Mouse (Mus musculus): ENCODE data around the gene Rnf213. TPM values are rescaled to one million over a fixed set of nuclear protein-coding genes. Genes with fewer than 3 reads are reported as not detected.
A peak's percentile ranks its signal among the peaks of the same experiment; 100 is the strongest.

The Rnf213 gene
- polyA plus RNA-seq, 2 experiments from 2014 or later, result 43.2 to 52.8 TPM

- ATAC-seq, result no peak
Observed at GRCm38 (mm10) chr11:119515823-119516676, 123.2 kb downstream of the Rnf213 start.

DNA sequence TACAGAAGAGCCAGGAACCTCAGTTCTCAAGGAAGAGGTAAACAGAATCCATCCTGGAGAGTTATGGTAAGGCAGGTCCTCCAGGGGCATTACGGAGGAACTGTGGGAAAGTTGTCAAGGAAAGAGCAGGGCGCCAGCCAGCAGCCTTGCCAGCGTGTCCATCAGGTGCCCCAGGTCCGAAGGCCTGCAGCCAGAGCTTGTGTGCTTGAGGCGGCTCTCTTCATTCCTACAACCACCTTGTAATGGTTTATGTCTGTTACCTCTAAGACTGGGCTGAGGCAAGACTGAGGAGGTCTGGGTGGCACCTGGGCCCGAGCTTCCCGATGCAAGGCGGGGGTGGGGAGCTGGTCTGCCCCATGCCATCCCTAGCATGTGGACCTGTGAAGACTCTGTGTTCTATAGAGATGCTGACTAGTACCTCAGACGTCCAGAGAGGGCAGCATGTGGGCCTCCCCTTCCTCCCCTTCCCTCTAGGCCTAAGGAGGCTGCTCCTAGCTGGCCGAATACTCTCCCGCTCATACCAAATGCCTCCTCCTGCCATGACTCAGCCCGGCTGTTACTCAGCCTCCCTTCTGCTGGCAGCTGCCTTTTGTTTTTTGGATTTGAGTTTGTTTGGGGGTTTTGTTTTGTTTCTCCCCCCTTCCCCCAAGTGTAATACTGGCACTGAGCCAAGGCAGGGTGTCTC lies 123.9 kb downstream of the Rnf213 start:
- no peak for ATAC-seq

GRCm38 (mm10) chr11:119519387-119519786 lies 126.5 kb downstream of the Rnf213 start:
- no peak for ATAC-seq

DNA sequence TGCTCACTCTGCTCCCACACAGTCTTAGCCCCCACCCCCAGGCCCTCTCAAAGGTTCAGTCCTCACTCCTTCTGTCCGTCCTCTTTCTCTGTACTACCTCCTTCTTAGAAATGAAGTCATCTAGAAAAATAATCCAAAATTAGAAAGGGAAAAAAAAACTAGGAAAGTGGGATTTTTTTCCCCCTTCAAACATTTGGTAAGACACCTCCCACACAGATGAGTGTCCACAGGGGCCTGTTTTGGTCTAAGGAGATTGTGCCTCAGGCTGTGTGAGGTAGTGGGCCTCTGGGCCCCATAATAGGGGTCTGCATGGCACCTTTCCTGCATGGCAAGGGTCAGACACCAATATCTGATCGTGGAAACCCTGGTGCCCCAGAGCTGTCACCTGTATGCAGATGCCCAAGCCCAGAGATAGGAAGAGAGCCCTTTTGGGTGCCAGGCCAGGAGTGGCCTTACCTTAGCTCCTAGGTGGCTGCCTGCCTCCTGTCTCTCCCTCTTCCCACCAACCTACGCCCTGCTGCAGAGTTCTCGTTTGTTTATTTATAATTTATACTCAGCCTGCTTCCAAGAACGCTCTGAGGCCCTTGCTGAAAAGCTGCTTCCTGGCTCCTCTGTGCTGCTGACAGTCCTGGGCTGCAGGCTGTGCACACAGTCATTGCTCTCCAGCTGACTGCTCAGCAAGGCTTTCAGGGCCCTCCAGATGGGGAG lies 127.3 kb downstream of the Rnf213 start:
- ATAC-seq, result no peak

- ATAC-seq, result no peak
Observed at GRCm38 (mm10) chr11:119520713-119521063, 127.8 kb downstream of the Rnf213 start.

DNA sequence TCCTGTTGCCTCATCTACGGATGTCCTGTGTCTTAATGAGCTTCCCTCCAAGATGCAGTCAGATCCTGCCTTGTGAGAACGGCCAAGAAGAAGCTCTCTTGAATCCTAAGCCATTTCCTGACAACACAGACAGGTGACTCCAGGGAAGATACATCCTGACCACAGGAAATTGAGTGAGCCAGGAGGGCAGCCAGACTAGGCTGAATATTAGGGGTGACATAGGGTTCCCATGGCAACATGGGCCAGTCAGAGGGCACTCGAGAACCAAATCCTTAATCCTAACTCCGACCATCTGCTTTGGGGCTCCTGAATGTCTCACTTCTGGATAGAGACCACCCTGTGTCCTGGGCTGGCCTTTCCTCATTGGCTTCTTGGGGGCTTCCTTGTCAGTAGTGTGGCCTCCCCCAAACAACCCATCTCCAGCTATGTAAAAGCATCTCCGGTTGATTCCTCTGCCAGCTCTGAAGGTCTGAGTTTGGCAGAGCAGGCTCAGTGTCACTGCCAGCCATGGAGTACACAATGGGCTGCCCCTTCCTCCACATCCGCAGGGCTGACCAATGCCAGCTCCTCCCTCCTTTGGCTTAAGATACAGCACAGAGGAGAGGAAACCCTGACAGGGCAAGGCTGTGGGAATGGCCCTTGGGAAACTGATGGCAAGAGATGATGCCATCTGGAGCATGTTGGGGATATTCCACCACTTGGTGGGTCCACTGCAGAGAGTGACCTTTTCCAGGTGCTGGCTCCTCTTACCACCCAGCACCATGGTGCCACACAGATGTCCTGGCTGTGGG lies 129.2 kb downstream of the Rnf213 start:
- no peak for ATAC-seq

GRCm38 (mm10) chr11:119522779-119523178 lies 129.9 kb downstream of the Rnf213 start:
- ATAC-seq, result no peak

- ATAC-seq, result no peak
Observed at GRCm38 (mm10) chr11:119523392-119523791, 130.5 kb downstream of the Rnf213 start.

GRCm38 (mm10) chr11:119524545-119524949 lies 131.6 kb downstream of the Rnf213 start:
- peak; percentile 86 for ATAC-seq

DNA sequence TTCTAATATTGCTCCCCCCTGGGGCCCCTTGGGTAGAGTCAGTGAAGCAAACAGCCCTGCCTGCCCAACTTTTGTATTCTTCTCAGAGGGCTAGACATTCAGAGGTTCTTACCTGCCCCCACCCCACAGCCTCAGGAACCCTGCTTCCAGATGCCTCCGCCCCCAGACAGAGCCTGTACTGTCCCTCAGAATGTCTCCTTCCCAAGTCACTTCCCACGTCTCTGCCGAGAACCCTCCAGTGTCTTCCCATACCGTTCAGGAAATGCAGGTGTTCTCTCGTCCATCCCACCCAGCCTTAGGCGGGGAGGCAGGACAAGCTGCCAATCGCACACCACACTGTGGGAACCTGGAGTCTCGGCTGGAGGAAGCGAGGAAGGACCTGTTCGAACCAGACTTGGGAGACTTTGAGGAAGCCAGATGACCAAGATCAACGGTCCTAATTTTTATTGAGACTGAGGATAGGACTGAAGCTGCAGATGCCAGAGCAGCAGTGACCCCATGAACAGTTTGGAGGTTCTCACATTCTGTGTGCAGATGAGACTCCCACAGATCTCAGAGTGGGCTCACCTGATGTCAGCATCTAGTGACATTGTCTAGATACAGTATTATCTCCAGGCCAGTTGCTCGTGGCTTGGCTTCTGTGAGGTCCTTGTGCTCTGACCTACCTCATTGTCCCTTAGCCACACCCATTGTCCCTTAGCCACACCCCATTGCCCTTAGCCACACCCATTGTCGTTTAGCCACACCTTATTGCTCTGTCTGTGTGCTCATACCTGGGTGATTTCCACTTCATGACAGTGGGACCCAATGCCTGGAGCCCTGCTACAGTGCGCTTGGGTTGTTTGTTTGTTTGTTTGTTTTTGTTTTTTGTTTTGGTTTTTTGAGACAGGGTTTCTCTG lies 133.4 kb downstream of the Rnf213 start:
- ATAC-seq, result no peak

DNA sequence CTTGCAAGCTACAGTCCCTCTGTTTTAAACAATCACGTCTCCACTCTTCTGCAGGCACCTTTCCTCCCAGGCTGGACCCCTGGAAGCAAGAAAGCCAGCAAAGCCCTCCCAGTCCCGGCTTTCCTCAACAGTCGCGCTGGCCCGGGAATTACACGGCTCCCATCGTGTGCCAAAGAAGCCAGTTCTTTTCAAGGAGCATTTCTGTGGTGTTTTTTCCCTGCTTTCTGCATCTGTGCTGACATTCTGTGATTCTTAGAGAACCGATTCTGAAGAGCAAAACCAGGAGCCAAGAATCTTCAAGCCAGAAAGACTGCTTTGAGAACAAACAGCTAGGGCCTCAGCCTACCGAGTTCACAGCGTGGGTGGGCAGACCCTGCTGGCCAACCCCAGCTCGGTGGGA lies 136.0 kb downstream of the Rnf213 start:
- no peak for ATAC-seq

GRCm38 (mm10) chr11:119532460-119532859 lies 139.6 kb downstream of the Rnf213 start:
- ATAC-seq, result no peak

DNA sequence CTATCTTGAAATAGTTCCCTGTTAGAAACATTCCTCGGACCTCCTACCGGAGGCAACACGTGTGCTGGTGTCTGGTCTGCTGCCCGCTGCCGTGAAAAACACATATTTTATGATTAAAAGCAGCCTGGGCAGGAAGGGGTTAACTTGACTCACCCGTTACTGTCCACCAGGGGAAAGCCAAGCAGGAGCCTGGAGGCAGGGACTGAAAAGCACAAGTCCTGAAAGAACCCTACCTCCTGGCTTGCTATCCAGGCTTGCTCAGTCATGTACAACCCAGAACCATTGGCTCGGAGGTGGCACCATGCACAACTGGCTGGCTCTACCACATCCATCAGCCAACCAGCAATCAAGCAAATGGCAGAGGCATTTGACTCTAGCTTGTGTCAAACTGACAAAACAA lies 140.8 kb downstream of the Rnf213 start:
- ATAC-seq, result no peak

Other genes starting within 250 kb of the Rnf213 start
- under 1 TPM; 0.75 to 0.78 TPM for gene Tbc1d16, start 164.6 kb upstream of the Rnf213 start, polyA plus RNA-seq (2017; shearing (Covaris generic))
- gene Ccdc40, start 164.5 kb upstream of the Rnf213 start, polyA plus RNA-seq (2017; shearing (Covaris generic)), result 1 to 10 TPM; 1.0 to 2.0 TPM
- 10 to 100 TPM in 1 of 2 experiments, 1 to 10 TPM in 1; 5.9 to 11.6 TPM for gene Gaa, start 125.2 kb upstream of the Rnf213 start, polyA plus RNA-seq (2017; shearing (Covaris generic))
- 100 to 1,000 TPM; 170 to 190 TPM for gene Eif4a3, start 93.0 kb upstream of the Rnf213 start, polyA plus RNA-seq (2017; shearing (Covaris generic))
- gene Card14, start 85.3 kb upstream of the Rnf213 start, polyA plus RNA-seq (2017; shearing (Covaris generic)), result under 1 TPM in 1 of 2 experiments, not detected in 1; 0.25 TPM
- 10 to 100 TPM in 1 of 2 experiments, 1 to 10 TPM in 1; 7.4 to 13.7 TPM for gene Sgsh, start 37.6 kb upstream of the Rnf213 start, polyA plus RNA-seq (2017; shearing (Covaris generic))
- 10 to 100 TPM in 1 of 2 experiments, 1 to 10 TPM in 1; 8.5 to 17.3 TPM for gene Slc26a11, start 37.5 kb upstream of the Rnf213 start, polyA plus RNA-seq (2017; shearing (Covaris generic))
- gene Endov, start 98.2 kb downstream of the Rnf213 start, polyA plus RNA-seq (2017; shearing (Covaris generic)), result 10 to 100 TPM; 11.9 to 15.2 TPM
- gene Nptx1, start 154.7 kb downstream of the Rnf213 start, polyA plus RNA-seq (2017; shearing (Covaris generic)), result not detected
- gene Rptor, start 209.8 kb downstream of the Rnf213 start, polyA plus RNA-seq (2017; shearing (Covaris generic)), result 1 to 10 TPM; 6.1 to 6.6 TPM